Mouse (Mus musculus) stomach, embryonic 16.5 days (tissue): ENCODE results near the gene Aaas. TPM values are rescaled to one million over a fixed set of nuclear protein-coding genes. Genes with fewer than 3 reads are reported as not detected.

Experiments used
- ATAC-seq: fragments of 200-750 bp; cut with Nextera tagmentation; 2 replicates; pipeline ENCODE4 v1.8.0; 2017; ENCODE audit warnings: moderate number of reproducible peaks, moderate TSS enrichment; ENCODE audit not compliant: insufficient read depth, low FRiP score
- H3K27ac ChIP-seq: fragments of 300-500 bp; sonication (generic); 2 replicates; pipeline ENCODE4 v1.5.1; 2014; ENCODE audit warnings: low read length
- H3K27me3 ChIP-seq: fragments of 300-500 bp; sonication (generic); 2 replicates; pipeline ENCODE4 v1.6.1; 2014; ENCODE audit warnings: low read length, control low read depth, mixed read lengths; ENCODE audit not compliant: control insufficient read depth, insufficient read depth
- H3K36me3 ChIP-seq: fragments of 300-500 bp; sonication (generic); 2 replicates; pipeline ENCODE4 v1.6.1; 2014; ENCODE audit warnings: low read length; ENCODE audit not compliant: control insufficient read depth, insufficient read depth
- H3K4me1 ChIP-seq: fragments of 300-500 bp; sonication (generic); 2 replicates; pipeline ENCODE4 v1.6.1; 2014; ENCODE audit warnings: low read length, control low read depth, mixed read lengths; ENCODE audit not compliant: control insufficient read depth, insufficient read depth
- H3K4me2 ChIP-seq: fragments of 300-500 bp; sonication (generic); 2 replicates; pipeline ENCODE4 v1.6.1; 2014; ENCODE audit warnings: low read depth, low read length, mixed read lengths
- H3K4me3 ChIP-seq: fragments of 300-500 bp; sonication (generic); replicated peaks from 2 replicates; pipeline ENCODE4 v1.5.1; 2014; ENCODE audit warnings: mild to moderate bottlenecking, low read length
- H3K9ac ChIP-seq: fragments of 300-500 bp; sonication (generic); 2 replicates; pipeline ENCODE4 v1.6.1; 2014; ENCODE audit warnings: low read length
- H3K9me3 ChIP-seq: fragments of 300-500 bp; sonication (generic); replicated peaks from 2 replicates; pipeline ENCODE4 v1.6.1; 2016; ENCODE audit warnings: low read length, control low read depth; ENCODE audit not compliant: control insufficient read depth
- WGBS: fragments of 180-500 bp; shearing (Covaris S2); extraction: QIAGEN DNeasy Blood & Tissue Kit; methylation state at CpG from one replicate; pipeline ENCODE4 v1.1.7; 2014; 5-methylcytosine and 5-hydroxymethylcytosine counted together
- polyA plus RNA-seq: library from polyadenylated mRNA; unstranded; fragments of >200 nt; fragmentation: Nextera tagmentation; extraction: Ambion mirVana; gene quantifications from 2 replicates; pipeline ENCODE4 v1.2.1, GENCODE M21; 2015

Gene Aaas
- polyA plus RNA-seq, 1 experiment from 2014 or later: 55.4 TPM

DNA sequence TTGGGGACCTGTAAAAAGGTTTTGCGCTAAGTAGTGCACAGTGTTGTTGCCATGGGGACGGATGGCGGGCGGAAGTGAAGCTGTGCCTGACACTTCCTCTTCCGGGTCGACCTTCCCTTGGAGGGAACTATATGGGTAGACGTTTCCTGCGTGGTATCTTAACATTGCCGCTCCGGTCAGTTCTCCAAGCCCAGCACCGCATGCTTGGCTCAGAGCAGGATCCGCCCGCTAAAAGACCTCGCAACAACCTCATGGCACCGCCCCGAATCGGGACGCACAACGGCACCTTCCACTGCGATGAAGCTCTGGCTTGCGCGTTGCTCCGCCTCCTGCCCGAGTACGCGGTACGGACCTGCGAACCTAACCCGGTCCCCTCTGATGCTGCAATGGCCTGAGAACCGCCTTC is 19.0 kb downstream of the Aaas start, which contains the start of gene Myg1:
Gene Myg1, plus strand, starts transcription at position 100 of the 406 bp plus-strand sequence.
- Histone ChIP-seq H3K36me3 (0 out of 2 replicates have a peak, but pooled peaks cover 8% of the 10 kb centered on the region), H3K27ac (peak within 1 kb of the TSS; percentile 84), H3K9ac (peak within 1 kb of the TSS; percentile 78), H3K27me3 (no peaks in the 10 kb centered on the region), H3K4me2 (peak within 1 kb of the TSS; percentile 87), H3K4me1 (peaks cover 17% of the 10 kb centered on the region), H3K9me3 (no peaks in the 10 kb centered on the region), H3K4me3 (peak within 1 kb of the TSS; percentile 77)
- ATAC-seq: peak; percentile 93
- under 1% methylated on average over 30 of the region's 30 CpGs for WGBS

GRCm38 (mm10) chr15:102326892-102327291 is 23.7 kb downstream of the Aaas start:
- Histone ChIP-seq H3K4me1 (peaks cover 10% of the 10 kb centered on the region; the same call in 1 of the 2 replicates), H3K27ac (no peak overlapping the region), H3K4me2 (peak overlapping the region; percentile 70), H3K27me3 (no peaks in the 10 kb centered on the region), H3K9me3 (no peaks in the 10 kb centered on the region), H3K4me3 (peak overlapping the region; percentile 76), H3K36me3 (peaks cover 5% of the 10 kb centered on the region; the same call in 1 of the 2 replicates), H3K9ac (peak overlapping the region; percentile 81)
- WGBS: 56% methylated on average over 8 of the region's 8 CpGs
- no peak for ATAC-seq

DNA sequence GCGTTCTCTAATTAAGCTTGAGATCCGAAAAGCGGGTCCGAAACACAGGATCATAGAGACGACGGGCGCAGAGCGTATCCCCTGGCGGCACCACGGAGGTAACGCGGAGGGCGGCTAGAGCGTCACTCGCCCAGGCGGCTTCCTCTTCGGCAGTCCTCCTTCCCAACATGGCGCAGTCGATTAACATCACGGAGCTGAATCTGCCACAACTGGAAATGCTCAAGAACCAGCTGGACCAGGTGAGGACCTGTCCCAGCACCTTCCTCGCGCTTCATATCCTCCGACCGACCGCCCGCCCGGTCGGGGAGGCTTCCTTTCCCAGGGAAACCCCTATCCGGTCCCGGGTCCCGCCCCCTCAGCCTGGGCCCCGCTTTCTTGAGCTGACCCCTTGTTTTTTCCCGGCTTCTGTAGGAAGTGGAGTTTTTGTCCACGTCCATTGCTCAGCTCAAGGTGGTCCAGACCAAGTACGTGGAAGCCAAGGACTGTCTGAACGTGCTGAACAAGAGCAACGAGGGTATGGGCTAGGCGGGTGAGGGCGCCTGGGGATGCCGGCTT is 24.5 kb downstream of the Aaas start, which contains the start of gene Pfdn5:
Gene Pfdn5, plus strand, starts transcription at position 95 of the 555 bp plus-strand sequence.
- no peaks in the 10 kb centered on the region for H3K9me3 ChIP-seq
- peaks cover 5% of the 10 kb centered on the region; the same call in 1 of the 2 replicates for H3K36me3 ChIP-seq
- peak within 1 kb of the TSS; percentile 81 for H3K9ac ChIP-seq
- WGBS: under 1% methylated on average over 40 of the region's 40 CpGs
- peak within 1 kb of the TSS; percentile 76 for H3K4me3 ChIP-seq
- peak; percentile 90 for ATAC-seq
- H3K4me2 ChIP-seq: peak within 1 kb of the TSS; percentile 70
- H3K4me1 ChIP-seq: peaks cover 10% of the 10 kb centered on the region; the same call in 1 of the 2 replicates
- H3K27me3 ChIP-seq: no peaks in the 10 kb centered on the region
- peak within 1 kb of the TSS; percentile 67; the same call in 1 of the 2 replicates for H3K27ac ChIP-seq

DNA sequence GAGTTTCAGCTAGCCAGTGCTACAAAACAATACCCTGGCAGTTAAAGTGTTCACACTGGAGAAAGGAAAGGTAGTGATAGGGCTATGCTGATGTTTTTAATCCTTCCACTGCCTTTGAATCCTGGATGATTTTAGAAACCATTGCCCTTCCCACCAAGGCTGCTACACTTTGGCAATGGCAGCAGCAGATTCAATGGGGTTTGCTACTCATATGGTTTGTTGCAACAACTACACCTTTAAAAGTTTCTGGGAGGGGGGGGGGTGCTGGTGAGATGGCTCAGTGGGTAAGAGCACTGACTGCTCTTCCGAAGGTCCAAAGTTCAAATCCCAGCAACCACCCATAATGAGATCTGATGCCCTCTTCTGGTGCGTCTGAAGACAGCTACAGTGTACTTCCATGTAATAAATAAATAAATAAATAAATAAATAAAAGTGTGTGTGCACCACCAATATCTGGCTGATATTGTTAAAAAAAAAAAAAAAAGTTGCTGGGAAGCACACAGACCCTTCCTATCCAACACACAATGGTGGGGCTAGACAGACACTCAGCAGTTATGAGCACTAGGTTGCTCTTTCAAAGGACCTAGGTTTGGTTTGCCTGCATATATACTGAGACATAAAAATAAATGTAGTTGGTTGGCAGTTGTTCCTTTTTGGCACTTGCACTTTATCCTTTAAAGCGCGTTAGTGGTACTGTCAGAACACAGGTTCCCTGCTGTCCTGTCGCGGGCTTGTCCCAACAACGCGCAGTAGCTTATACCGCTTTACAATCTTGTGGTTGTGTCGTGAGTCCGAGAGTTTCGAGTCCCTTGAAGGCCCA is 25.7 kb downstream of the Aaas start:
- Histone ChIP-seq H3K27ac (no peak overlapping the region), H3K4me3 (0 out of 2 replicates have a peak overlapping the region, but pooled peaks have one; percentile 76), H3K4me2 (peak overlapping the region; percentile 22; the same call in 1 of the 2 replicates), H3K36me3 (peaks cover 9% of the 10 kb centered on the region; the same call in 1 of the 2 replicates), H3K9ac (no peak overlapping the region), H3K27me3 (no peaks in the 10 kb centered on the region), H3K4me1 (peaks cover 10% of the 10 kb centered on the region; the same call in 1 of the 2 replicates), H3K9me3 (no peaks in the 10 kb centered on the region)
- 74% methylated on average over 12 of the region's 12 CpGs for WGBS
- no peak for ATAC-seq

DNA sequence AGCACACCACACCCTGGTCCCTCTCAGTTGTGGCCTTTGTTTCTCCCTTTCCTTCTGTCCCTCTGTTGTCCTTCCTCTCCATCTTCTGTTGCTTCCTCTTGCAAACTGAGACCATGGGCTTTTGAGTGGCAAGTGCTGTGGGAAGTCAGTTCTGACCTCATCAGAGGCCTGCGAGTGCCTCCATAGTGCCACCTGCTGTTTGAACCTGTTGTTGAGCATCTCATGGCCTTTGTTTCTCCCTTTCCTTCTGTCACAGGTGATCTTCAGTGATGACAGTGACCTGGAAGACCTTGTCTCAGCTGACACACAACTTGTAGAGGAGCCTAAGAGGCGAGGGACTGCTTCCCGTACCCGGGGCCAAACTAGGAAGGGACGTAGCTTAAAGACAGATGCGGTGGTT is 34.3 kb downstream of the Aaas start:
- no peak for ATAC-seq
- H3K4me1 ChIP-seq: no peaks in the 10 kb centered on the region
- no peaks in the 10 kb centered on the region for H3K27me3 ChIP-seq
- H3K9ac ChIP-seq: no peak overlapping the region
- peaks cover 7% of the 10 kb centered on the region for H3K36me3 ChIP-seq
- WGBS: 85% methylated on average over 6 of the region's 6 CpGs
- no peak overlapping the region for H3K27ac ChIP-seq
- no peak overlapping the region for H3K4me2 ChIP-seq
- no peaks in the 10 kb centered on the region for H3K9me3 ChIP-seq
- no peak overlapping the region for H3K4me3 ChIP-seq

DNA sequence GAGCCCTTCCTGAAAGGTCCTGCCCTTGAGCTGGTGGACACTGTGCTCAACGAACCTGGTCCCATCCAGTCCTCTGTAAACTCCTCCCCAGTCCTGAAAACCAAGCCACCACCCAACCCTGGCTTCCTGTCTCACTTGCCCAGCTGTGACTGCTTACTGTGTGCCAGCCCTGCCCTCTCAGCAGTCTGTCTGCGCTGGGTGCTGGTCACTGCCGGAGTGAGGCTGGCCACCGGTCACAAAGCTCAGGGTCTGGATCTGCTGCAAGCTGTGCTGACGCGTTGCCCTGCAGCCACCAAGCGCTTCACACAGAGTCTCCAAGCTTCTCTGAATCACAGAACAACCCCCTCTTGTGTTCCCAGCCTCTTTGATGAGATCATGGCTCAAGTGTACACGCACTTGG is 35.3 kb downstream of the Aaas start:
- peaks cover 7% of the 10 kb centered on the region for H3K36me3 ChIP-seq
- WGBS: 92% methylated on average over 8 of the region's 8 CpGs
- H3K27me3 ChIP-seq: no peaks in the 10 kb centered on the region

DNA sequence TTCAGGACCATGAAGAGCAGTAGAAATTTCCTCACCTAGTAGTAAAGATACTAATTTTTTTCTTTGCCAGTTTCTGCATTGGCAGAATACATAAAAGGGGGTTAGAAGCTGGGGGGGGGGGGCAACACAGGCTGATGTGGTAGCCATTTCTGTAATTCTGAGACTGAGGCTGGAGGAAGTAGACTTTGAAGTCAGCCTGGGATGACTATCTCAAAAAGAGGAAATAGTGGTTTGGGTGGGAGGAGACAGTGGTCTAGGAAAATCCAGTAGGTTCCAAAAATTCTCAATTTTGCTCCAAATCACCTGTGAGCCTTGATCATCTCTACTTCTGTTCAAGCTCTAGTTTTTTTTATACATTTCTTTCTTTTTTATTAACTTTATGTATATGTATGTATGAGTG is 39.1 kb downstream of the Aaas start:
- H3K9me3 ChIP-seq: no peaks in the 10 kb centered on the region
- ATAC-seq: no peak
- H3K27me3 ChIP-seq: no peaks in the 10 kb centered on the region
- peaks cover 3% of the 10 kb centered on the region for H3K36me3 ChIP-seq
- no peak overlapping the region for H3K27ac ChIP-seq
- no peak overlapping the region for H3K9ac ChIP-seq
- no peak overlapping the region for H3K4me3 ChIP-seq
- no peak overlapping the region for H3K4me2 ChIP-seq
- H3K4me1 ChIP-seq: no peaks in the 10 kb centered on the region

More for the DNA sequence above, 35.3 kb downstream of the Aaas start:
- H3K9ac ChIP-seq: no peak overlapping the region
- H3K4me2 ChIP-seq: no peak overlapping the region
- no peaks in the 10 kb centered on the region for H3K9me3 ChIP-seq
- H3K4me1 ChIP-seq: no peaks in the 10 kb centered on the region
- H3K4me3 ChIP-seq: no peak overlapping the region
- no peak for ATAC-seq
- no peak overlapping the region for H3K27ac ChIP-seq

GRCm38 (mm10) chr15:102310074-102310845 is 40.3 kb downstream of the Aaas start:
- Histone ChIP-seq H3K4me3 (no peak overlapping the region), H3K9me3 (no peaks in the 10 kb centered on the region), H3K27me3 (no peaks in the 10 kb centered on the region), H3K4me1 (no peaks in the 10 kb centered on the region), H3K36me3 (peaks cover 15% of the 10 kb centered on the region), H3K27ac (0 out of 2 replicates have a peak overlapping the region, but pooled peaks have one; percentile 7), H3K9ac (no peak overlapping the region), H3K4me2 (no peak overlapping the region)
- WGBS: 45% methylated on average over 10 of the region's 10 CpGs
- peak; percentile 74; the same call in 1 of the 2 replicates for ATAC-seq
